In genomic region chr16:31412321-31412720, GRCm38 (mm10) we compare ENCODE assay signal across 9 mouse cellular contexts. TPM values are rescaled to one million over a fixed set of nuclear protein-coding genes. Genes with fewer than 3 reads are reported as not detected.
DNase-seq lines count a peak whose midpoint lies in the region; ATAC-seq lines count a peak whose summit lies in the region.
"Had no signal": no experiment of that assay in that cellular context is flagged by ENCODE, and none has a peak within 500 bp of the region (broad histone marks: within the 10 kb centered on the region; RNA-seq: fewer than 3 reads in every experiment).

No protein-coding gene starts in this region.

- peak; percentile 32 for DNase-seq in kidney, adult 11 months
- DNase-seq in NIH3T3 (ENCODE audit: low read depth) = peak; percentile 70
- DNase-seq in gastrocnemius, postnatal 25 days = peak; percentile 36
- no peak for DNase-seq in thymus, postnatal 10 days (ENCODE audit: low spot score in 2 of 2)
- no peak for DNase-seq in embryo, embryonic 10.5 days (ENCODE audit: low spot score)

- H3K4me2 ChIP-seq in kidney, embryonic 16.5 days (replicated peaks; ENCODE audit: low read depth, low read length) = no peak overlapping the region
- no peak overlapping the region for H3K4me2 ChIP-seq in lung, embryonic 16.5 days (ENCODE audit: low read depth, low read length)

- H3K4me3 ChIP-seq in kidney, embryonic 16.5 days (ENCODE audit: low read length) = no peak overlapping the region
- H3K4me3 ChIP-seq in lung, embryonic 16.5 days (ENCODE audit: low read length) = no peak overlapping the region

- H3K36me3 ChIP-seq in kidney, embryonic 16.5 days (ENCODE audit: insufficient read depth, low read length) = no peaks in the 10 kb centered on the region
- no peaks in the 10 kb centered on the region for H3K36me3 ChIP-seq in lung, embryonic 16.5 days (ENCODE audit: control insufficient read depth, insufficient read depth, low read length)

- H3K27me3 ChIP-seq in kidney, embryonic 16.5 days (ENCODE audit: insufficient read depth, low read length) = no peaks in the 10 kb centered on the region
- H3K27me3 ChIP-seq in lung, embryonic 16.5 days (ENCODE audit: control insufficient read depth, insufficient read depth, low read depth, low read length) = no peaks in the 10 kb centered on the region

- no peaks in the 10 kb centered on the region for H3K4me1 ChIP-seq in kidney, embryonic 16.5 days (ENCODE audit: insufficient read depth, low read length)
- H3K4me1 ChIP-seq in lung, embryonic 16.5 days (replicated peaks; ENCODE audit: control insufficient read depth, insufficient read depth, low read length) = no peaks in the 10 kb centered on the region; the same call in 1 of the 2 replicates

- WGBS in kidney, embryonic 16.5 days = 79% methylated on average over 14 of the region's 14 CpGs
- WGBS in lung, embryonic 16.5 days = 46% methylated on average over 14 of the region's 14 CpGs

- H3K9ac ChIP-seq in kidney, embryonic 16.5 days (replicated peaks; ENCODE audit: low read length) = no peak overlapping the region
- H3K9ac ChIP-seq in lung, embryonic 16.5 days (ENCODE audit: low read length) = no peak overlapping the region

- H3K9me3 ChIP-seq in kidney, embryonic 16.5 days (ENCODE audit: low read length) = no peaks in the 10 kb centered on the region
- H3K9me3 ChIP-seq in lung, embryonic 16.5 days (ENCODE audit: control insufficient read depth, low read length) = no peaks in the 10 kb centered on the region

- ATAC-seq in kidney, embryonic 16.5 days (ENCODE audit: low FRiP score, low TSS enrichment) = no peak
- peak; percentile 83 for ATAC-seq in lung, embryonic 16.5 days (ENCODE audit: low read depth)
- ATAC-seq in erythroblast, adult 5-6 weeks (replicated peaks; ENCODE audit: low FRiP score, poor library complexity, severe bottlenecking) = no peak

- no peak overlapping the region for H3K27ac ChIP-seq in kidney, embryonic 16.5 days (ENCODE audit: low read length)
- no peak overlapping the region for H3K27ac ChIP-seq in lung, embryonic 16.5 days (ENCODE audit: low read length)
- H3K27ac ChIP-seq: kidney, postnatal 0 days had no signal

RNA-seq across cellular contexts. Expression of gene Bdh1, which starts 9.8 kb away (rescaled TPM):
- 30.5 and 37.1 TPM in 2 replicates for polyA plus RNA-seq in kidney, embryonic 16.5 days (2015; fragmentation: Nextera tagmentation; extraction: Ambion mirVana)
- 10 to 100 TPM in 1 of 2 experiments, 1 to 10 TPM in 1; 4.7 to 13.8 TPM for total RNA-seq in gastrocnemius, postnatal 25 days (2021)
- 4.5 and 6.5 TPM in 2 replicates for polyA plus RNA-seq in lung, embryonic 16.5 days (2015; fragmentation: Nextera tagmentation; extraction: Ambion mirVana)
- 1.7 TPM in 1 of 2 replicates, not detected in the other for total RNA-seq in erythroblast, adult 5-6 weeks (2015; ENCODE audit: low replicate concordance)
- total RNA-seq in erythroblast, adult 5-6 weeks (2017; ENCODE audit: low replicate concordance) = 1.5 and 3.4 TPM in 2 replicates

Comparison
In these comparisons a context has a peak if more than half of its experiments do, and no peak if none do; other contexts are left out.
1. DNase-seq: peak in kidney, adult 11 months (single experiment), NIH3T3 (single experiment) and gastrocnemius, postnatal 25 days (single experiment); none in thymus, postnatal 10 days (0 of 2) and embryo, embryonic 10.5 days (single experiment).